Comparison of ENCODE assay signal across 7 mouse cellular contexts in genomic region chr1:105989640-105989984, GRCm38 (mm10). TPM values are rescaled to one million over a fixed set of nuclear protein-coding genes. Genes with fewer than 3 reads are reported as not detected.
DNase-seq lines count a peak whose midpoint lies in the region; ATAC-seq and TF ChIP-seq lines count a peak whose summit lies in the region.

No protein-coding gene starts in this region.

- H3K4me1 ChIP-seq in neural tube, embryonic 11.5 days (ENCODE audit: control insufficient read depth, insufficient read depth, low read length), result peaks cover 12% of the 10 kb centered on the region
- H3K4me1 ChIP-seq in embryonic fibroblast, embryonic 13.5 days (ENCODE audit: control insufficient read depth, insufficient read depth, low read length), result 0 out of 2 replicates have a peak, but pooled peaks cover 3% of the 10 kb centered on the region
- H3K4me1 ChIP-seq in limb, embryonic 11.5 days (ENCODE audit: control insufficient read depth, insufficient read depth, low read length), result peaks cover 12% of the 10 kb centered on the region
- peaks cover 28% of the 10 kb centered on the region for H3K4me1 ChIP-seq in neural tube, embryonic 13.5 days (replicated peaks)

- no peak for DNase-seq in neural tube, embryonic 11.5 days (ENCODE audit: low spot score)
- no peak for DNase-seq in neural tube, embryonic 10.5 days (ENCODE audit: extremely low spot score, low spot score)
- no peak for DNase-seq in limb, embryonic 11.5 days (ENCODE audit: low spot score)
- no peak for DNase-seq in left cerebral cortex, postnatal 25 days (ENCODE audit: low spot score in 2 of 2)
- DNase-seq in kidney, adult 9 months, result no peak

- intact Hi-C loops in left cerebral cortex, postnatal 25 days (cut with DNase I), result no loop called here

- H3K27me3 ChIP-seq in neural tube, embryonic 11.5 days (ENCODE audit: control insufficient read depth, insufficient read depth, low read length), result no peaks in the 10 kb centered on the region
- H3K27me3 ChIP-seq in limb, embryonic 11.5 days (ENCODE audit: control insufficient read depth, insufficient read depth, low read length), result peaks cover 2% of the 10 kb centered on the region; the same call in 1 of the 2 replicates
- H3K27me3 ChIP-seq in neural tube, embryonic 13.5 days, result peaks cover 3% of the 10 kb centered on the region

- no peaks in the 10 kb centered on the region for H3K36me3 ChIP-seq in neural tube, embryonic 11.5 days (ENCODE audit: control insufficient read depth, insufficient read depth, low read length)
- no peaks in the 10 kb centered on the region for H3K36me3 ChIP-seq in limb, embryonic 11.5 days (ENCODE audit: control insufficient read depth, insufficient read depth, low read length)
- no peaks in the 10 kb centered on the region for H3K36me3 ChIP-seq in neural tube, embryonic 13.5 days

- no peak overlapping the region for H3K27ac ChIP-seq in neural tube, embryonic 11.5 days (ENCODE audit: low read depth, low read length)
- H3K27ac ChIP-seq in embryonic fibroblast, embryonic 13.5 days (ENCODE audit: insufficient read depth, low read length), result peak overlapping the region; percentile 70
- H3K27ac ChIP-seq in limb, embryonic 11.5 days (replicated peaks; ENCODE audit: low read depth, low read length), result no peak overlapping the region
- no peak overlapping the region for H3K27ac ChIP-seq in neural tube, embryonic 13.5 days (replicated peaks)

- TF ChIP-seq POLR2A in embryonic fibroblast, embryonic 13.5 days (IDR thresholded peaks at IDR 0.05; ENCODE audit: low read depth, low read length), result no peak

- H3K4me3 ChIP-seq in neural tube, embryonic 11.5 days (ENCODE audit: low read depth, low read length), result peak overlapping the region; percentile 78
- peak overlapping the region; percentile 82 for H3K4me3 ChIP-seq in embryonic fibroblast, embryonic 13.5 days (ENCODE audit: insufficient read depth, low read length)
- H3K4me3 ChIP-seq in limb, embryonic 11.5 days (ENCODE audit: low read depth, low read length), result peak overlapping the region; percentile 66
- peak overlapping the region; percentile 85 for H3K4me3 ChIP-seq in neural tube, embryonic 13.5 days

- peak; percentile 17 for ATAC-seq in neural tube, embryonic 11.5 days (ENCODE audit: insufficient read depth, low FRiP score, low TSS enrichment)
- ATAC-seq in limb, embryonic 11.5 days (ENCODE audit: insufficient number of reproducible peaks, low FRiP score, low TSS enrichment, low read depth), result peak; percentile 8
- peak; percentile 12 for ATAC-seq in neural tube, embryonic 13.5 days (ENCODE audit: low read depth)

- H3K4me2 ChIP-seq in neural tube, embryonic 11.5 days (ENCODE audit: low read depth), result peak overlapping the region; percentile 72
- peak overlapping the region; percentile 52 for H3K4me2 ChIP-seq in limb, embryonic 11.5 days (ENCODE audit: low read depth, severe bottlenecking)
- H3K4me2 ChIP-seq in neural tube, embryonic 13.5 days, result peak overlapping the region; percentile 100

- H3K9ac ChIP-seq in neural tube, embryonic 11.5 days (ENCODE audit: low read length), result peak overlapping the region; percentile 46
- H3K9ac ChIP-seq in limb, embryonic 11.5 days (ENCODE audit: low read length), result peak overlapping the region; percentile 49
- H3K9ac ChIP-seq in neural tube, embryonic 13.5 days, result peak overlapping the region; percentile 62

- no peak for TF ChIP-seq CTCF in embryonic fibroblast, embryonic 13.5 days (IDR thresholded peaks at IDR 0.05; ENCODE audit: borderline replicate concordance, insufficient read depth, low read length)

- H3K9me3 ChIP-seq in neural tube, embryonic 11.5 days (ENCODE audit: control insufficient read depth, low read length), result no peaks in the 10 kb centered on the region
- H3K9me3 ChIP-seq in limb, embryonic 11.5 days (ENCODE audit: control insufficient read depth, low read length), result no peaks in the 10 kb centered on the region
- no peaks in the 10 kb centered on the region for H3K9me3 ChIP-seq in neural tube, embryonic 13.5 days

- WGBS in neural tube, embryonic 11.5 days, result 3% methylated on average over 13 of the region's 13 CpGs
- WGBS in limb, embryonic 11.5 days, result 1% methylated on average over 13 of the region's 13 CpGs
- 2% methylated on average over 13 of the region's 13 CpGs for WGBS in neural tube, embryonic 13.5 days

RNA-seq across cellular contexts. Expression of gene Zcchc2, which starts 0.6 kb away (rescaled TPM):
- 1.9 and 2.6 TPM in 2 replicates for polyA plus RNA-seq in neural tube, embryonic 11.5 days (2014; fragmentation: Nextera tagmentation; extraction: Ambion mirVana)
- 16.3 and 18.3 TPM in 2 replicates for polyA plus RNA-seq in embryonic fibroblast, embryonic 13.5 days (2011; ENCODE audit: insufficient read length, low read depth, missing spikeins)
- 1.5 and 1.8 TPM in 2 replicates for polyA plus RNA-seq in limb, embryonic 11.5 days (2014; fragmentation: Nextera tagmentation; extraction: Ambion mirVana)
- 1.4 and 1.7 TPM in 2 replicates for polyA plus RNA-seq in neural tube, embryonic 13.5 days (2015; fragmentation: Nextera tagmentation; extraction: Ambion mirVana)
- total RNA-seq in left cerebral cortex, postnatal 25 days (2021), result 10 to 100 TPM; 22.1 to 27.1 TPM
